Mouse (Mus musculus) ES-Bruce4 (cell line): Measurements from ENCODE around the gene Wnt2b.

Experiments used
- CTCF ChIP-seq: IDR thresholded peaks from one replicate; pipeline ENCODE4 v1.8.1; 2011; ENCODE audit warnings: low read depth, low read length
- EP300 ChIP-seq: IDR thresholded peaks from 2 replicates; pipeline ENCODE4 v1.6.1; 2011; ENCODE audit warnings: low read depth, low read length; ENCODE audit not compliant: insufficient read depth
- POLR2A ChIP-seq: IDR thresholded peaks from one replicate; pipeline ENCODE4 v1.8.1; 2011; ENCODE audit warnings: low read length; ENCODE audit not compliant: insufficient read depth

DNA sequence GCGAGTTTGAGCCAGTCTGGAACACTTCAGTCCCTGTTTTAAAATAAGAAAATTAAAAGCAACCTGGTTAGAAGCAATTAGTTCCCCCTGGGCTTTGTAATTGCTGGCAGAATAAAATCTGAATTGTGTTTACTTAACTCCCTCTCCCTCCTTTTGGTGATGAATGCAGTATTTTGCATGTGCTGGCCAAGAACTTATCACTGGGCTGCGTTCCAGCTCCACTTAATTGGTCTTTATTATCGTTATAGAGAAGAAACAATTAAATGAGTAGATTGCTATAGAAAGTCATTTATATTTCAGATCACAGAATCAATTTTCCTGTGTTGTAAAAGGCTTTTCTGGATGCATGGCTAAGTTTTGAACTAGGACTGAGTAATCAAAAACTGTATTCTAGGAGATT lies 65.6 kb downstream of the Wnt2b start:
- no peak for TF ChIP-seq POLR2A
- TF ChIP-seq CTCF, result no peak
- no peak for TF ChIP-seq EP300
